Mouse (Mus musculus) spleen, postnatal 4 days (tissue): ENCODE results near the gene Surf6.
A peak's percentile ranks its signal among the peaks of the same experiment; 100 is the strongest.

Experiments used
- DNase-seq, 2 experiments: peaks; one replicate each; pipeline ENCODE4 v3.0.0; 2022; ENCODE audit warnings: low spot score in 2 of 2

The Surf6 gene

DNA sequence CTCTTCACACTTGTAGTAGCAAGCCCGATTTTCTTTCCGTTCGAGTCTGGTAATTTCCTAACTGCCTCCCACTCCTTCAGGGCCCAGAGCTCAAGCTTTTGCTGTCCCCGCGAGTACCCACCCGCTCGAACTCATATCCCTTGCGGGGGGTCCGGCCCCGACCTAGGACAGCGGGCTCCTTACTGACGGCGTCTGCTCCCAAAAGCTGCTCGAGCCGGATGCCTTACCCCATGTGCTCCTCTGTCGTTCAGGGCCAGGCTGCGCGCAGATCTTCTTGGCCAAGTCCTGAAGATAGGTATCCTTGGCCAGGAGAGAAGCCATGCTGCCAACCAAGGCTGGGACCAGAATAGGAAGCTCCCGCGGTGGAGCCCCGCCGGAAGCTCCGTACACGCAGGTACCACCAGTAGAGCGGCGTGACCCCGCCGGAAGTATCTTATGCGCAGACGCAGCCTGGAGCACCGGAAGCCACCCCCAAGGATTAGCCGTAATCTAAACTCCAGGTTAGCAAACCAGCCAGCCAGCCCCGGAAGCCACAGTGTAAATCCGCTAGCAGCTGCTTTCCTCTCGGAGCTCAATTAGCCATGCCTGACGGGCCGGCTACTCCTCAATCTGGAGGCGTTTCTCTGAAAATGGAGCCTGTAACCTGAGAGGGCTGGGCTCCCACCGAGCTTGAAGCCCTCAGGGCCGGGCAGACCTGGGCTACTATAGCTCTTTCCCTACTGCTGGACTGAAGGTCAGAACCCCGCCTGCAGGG lies at the start of gene Surf6:
Gene Surf6 (minus strand): TSS at position 413 of the 754 bp plus-strand sequence.
- peak; percentile 89 to 94 for DNase-seq

DNA sequence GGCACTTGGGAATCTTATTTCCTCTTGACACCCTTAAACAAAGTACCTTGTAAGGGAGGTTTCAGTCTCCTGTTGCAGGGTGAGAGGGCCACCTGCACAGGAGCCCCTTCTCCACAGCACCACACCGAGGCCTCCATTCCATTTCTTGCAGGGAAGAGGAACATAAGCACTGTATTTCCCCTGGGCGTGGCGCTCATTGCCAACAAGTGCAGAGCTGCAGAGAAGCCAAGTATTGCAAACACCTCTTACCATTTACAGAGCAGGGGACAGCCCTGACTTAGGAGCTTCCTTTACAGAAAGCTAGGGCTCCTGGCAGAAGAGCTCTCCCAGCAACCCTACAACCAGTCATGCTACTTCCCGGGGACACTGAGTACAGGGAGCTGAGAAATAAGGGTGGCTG lies 49.5 kb upstream of the Surf6 start:
- no peak for DNase-seq

DNA sequence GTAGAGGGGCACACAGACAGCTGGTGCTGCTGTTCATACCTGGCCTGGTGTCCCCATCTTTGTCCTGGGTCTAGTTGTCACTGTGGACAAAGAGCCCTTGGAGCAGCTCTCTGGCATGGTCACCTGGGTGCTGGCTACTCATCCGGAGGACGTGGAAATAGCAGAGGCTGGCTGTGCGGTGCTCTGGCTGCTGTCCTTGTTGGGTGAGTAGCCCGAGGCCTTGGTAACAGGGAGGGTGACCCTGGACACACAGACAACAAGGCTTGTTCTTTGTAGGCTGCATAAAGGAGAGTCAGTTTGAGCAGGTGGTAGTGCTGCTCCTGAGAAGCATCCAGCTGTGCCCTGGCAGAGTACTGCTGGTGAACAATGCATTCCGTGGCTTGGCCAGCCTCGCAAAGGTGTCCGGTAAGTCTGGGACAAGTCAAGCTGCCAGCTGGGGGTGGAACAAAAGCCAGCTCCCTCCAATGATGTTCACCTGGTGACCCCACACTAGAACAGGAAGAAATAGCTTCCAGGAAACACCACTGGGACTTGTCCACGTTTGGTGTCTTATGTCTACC lies 48.7 kb upstream of the Surf6 start:
- DNase-seq = no peak

GRCm38 (mm10) chr2:26950411-26950810 lies 47.7 kb upstream of the Surf6 start:
- no peak for DNase-seq

DNA sequence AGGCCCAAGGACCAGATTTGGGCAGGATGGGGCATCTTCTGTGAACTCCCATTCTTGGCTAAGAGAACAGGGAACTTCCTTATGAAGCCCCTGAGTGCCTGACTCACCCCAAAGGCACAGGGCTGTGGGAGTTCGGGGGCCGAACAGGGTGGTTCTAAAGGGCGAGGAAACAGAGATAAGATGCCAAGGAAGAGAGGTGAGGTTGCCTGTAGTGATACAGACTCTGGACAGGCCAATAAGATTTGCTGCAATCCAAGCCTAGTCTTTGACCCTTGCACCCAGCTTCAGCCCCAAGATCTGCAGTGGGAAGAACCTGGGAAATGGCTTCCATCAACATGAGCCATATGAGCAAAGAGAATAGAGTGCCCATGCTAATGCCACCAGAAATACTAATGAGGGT lies 40.6 kb upstream of the Surf6 start:
- no peak for DNase-seq

DNA sequence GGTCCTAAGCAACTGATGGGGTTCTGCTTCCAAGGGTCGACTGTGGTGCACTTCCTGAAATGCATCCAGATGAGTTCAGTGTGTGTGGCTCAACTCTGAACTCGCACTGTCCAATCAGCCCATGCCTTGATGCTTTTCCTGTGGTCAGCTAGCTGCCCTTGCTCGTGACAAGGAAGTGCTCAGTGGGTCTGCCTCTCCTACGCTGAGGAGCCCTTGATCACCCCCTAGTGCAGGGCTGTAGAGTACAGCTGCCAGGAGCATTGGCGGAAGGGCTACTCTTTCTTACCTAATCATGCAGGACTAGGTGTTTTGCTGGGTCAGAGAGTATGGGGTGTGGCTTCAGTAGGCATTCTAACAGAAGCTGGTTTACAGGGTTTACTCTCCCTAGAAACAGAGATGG lies 38.9 kb upstream of the Surf6 start:
- DNase-seq = peak in 1 of 2 experiments; percentile 23

GRCm38 (mm10) chr2:26936425-26936824 lies 33.7 kb upstream of the Surf6 start:
- DNase-seq = no peak

DNA sequence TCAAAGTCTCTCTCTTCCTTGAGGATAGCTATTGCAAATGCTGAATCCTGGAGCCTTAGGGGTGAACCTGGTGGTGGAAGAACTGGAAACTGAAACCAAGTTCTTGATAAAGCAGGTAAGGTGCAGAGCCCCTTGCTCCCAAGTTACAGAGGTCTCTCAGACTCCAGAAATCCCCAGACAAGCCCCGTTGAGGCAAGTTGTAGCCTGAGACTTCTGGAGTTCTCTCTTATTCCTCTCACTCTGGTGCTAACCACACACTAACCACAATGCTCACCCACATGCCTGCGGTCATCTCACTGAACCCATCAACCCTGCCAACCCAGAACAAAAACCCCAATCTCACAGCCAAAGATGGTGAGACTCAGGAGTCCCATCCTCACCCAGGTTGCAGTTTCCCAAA lies 32.6 kb upstream of the Surf6 start:
- DNase-seq = no peak

GRCm38 (mm10) chr2:26933304-26934055 lies 30.8 kb upstream of the Surf6 start, which contains the start of the genes Surf4 and Stkld1:
Gene Surf4, minus strand, starts transcription at chr2:26933928.
Gene Stkld1, plus strand, starts transcription at chr2:26934047.
- DNase-seq = peak; percentile 93 to 97

DNA sequence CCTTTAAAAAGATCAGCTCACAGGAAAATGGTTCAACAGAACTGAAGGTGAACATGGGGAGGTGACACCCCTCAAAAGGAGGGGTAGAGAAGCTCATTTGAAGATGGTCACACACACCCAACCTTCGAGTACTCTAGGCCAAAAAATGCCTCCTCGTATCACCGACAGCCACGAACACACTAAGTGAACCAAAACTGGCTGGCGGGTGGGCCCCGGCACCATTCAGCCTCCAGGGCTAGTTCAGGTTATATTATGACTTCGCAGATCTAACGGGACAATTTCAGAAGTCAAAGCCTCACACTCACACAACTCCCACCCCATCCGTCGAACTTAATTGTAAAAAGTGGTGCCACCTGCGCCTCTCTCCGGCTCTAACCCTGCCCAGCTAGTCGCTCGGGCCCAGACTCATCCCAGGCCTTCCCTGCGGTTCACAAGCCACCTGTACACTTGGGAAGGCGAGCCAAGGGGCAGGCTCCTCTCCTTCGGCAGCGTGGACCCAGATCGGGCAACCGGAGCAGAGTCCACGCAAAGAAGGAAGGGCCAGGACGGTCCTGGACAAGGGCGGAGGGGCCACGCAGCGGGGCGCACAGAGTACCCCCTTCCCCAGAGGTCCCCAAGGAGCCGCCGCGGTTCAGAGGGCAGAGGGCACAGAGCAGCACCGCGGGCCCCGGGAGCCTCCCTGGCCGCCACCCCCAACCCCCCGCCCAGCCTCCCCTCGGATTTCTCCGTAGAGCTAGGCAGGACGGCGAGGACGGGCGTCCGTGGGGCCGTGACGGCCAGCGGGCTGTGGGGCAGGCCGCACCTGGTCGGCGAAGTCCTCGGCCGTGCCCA lies 30.0 kb upstream of the Surf6 start:
- DNase-seq = peak; percentile 45 to 80

DNA sequence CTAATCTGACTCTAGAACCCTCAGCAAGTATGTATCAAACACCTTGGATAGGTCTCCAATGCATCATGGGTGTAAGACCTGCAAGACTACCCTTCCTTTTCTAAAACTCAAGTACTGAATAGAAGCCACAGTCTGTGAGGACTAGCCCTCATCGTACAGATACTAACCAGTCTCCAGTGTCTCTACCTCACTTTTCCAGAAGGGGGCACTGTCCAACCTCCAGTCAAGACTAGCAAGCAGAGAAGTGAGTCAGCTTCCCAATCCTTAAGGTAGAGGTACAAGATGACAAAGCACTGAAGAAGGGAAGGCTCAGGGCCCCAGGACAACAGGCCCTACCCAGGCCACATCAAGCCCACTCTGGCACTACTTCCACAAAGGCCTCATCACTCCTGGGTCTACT lies 27.7 kb upstream of the Surf6 start:
- DNase-seq = peak; percentile 78 to 88

DNA sequence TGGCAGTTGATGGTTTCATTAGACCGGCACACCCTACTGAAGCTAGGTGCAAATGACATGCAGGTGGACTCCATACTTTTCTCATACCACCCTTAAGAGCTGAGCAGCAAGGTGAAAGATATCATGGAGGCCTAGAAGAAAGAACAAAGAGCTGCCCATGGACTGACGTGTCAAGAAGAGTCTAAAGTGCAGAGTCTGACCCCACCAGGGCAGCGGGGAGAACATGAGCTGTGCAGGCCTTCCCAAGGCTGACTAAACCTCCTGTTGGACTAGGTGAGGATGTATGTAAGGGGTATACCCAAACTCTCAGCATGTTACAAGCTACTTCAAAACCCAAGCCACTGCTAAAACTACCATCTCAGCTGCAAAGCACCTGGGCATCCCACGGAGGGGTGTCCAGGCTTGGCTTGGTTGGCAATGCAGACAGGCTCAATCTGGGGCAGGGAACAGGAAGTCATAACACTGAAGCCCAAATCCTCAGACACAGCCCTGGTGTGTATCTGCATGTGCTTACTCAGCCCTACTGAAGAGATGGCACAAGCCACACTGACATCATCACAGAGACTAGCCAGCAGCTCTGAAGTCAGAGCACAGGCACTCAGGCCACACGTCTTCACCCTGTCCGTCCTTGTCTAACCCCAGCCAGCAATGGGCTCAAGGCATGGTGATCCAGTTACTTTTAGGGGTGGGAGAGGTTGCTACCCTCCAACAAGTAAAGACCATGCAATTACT lies 25.2 kb upstream of the Surf6 start:
- DNase-seq = no peak

DNA sequence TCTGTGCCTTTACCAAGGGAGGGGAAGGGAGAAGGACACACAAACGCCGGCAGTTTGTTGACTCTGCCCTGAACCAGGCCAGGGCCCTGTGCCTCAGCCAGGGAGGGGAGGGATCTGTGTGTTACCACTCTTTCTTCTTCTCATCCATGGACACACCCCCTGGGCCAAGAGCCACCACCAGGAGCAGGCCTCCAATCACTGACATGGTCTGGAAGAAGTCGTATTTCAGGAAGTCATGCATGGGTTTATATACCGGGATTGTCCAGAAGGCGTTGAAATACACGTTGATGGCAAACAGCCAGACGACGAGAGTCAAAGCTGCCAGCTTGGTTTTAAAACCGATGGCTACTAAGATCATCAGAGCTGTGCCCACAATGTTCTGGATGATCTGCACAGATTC lies 19.1 kb upstream of the Surf6 start:
- DNase-seq = no peak

GRCm38 (mm10) chr2:26920190-26920855 lies 17.6 kb upstream of the Surf6 start:
- no peak for DNase-seq

- no peak for DNase-seq
Observed at GRCm38 (mm10) chr2:26919684-26920083, 17.0 kb upstream of the Surf6 start.

GRCm38 (mm10) chr2:26916738-26917137 lies 14.1 kb upstream of the Surf6 start:
- no peak for DNase-seq

DNA sequence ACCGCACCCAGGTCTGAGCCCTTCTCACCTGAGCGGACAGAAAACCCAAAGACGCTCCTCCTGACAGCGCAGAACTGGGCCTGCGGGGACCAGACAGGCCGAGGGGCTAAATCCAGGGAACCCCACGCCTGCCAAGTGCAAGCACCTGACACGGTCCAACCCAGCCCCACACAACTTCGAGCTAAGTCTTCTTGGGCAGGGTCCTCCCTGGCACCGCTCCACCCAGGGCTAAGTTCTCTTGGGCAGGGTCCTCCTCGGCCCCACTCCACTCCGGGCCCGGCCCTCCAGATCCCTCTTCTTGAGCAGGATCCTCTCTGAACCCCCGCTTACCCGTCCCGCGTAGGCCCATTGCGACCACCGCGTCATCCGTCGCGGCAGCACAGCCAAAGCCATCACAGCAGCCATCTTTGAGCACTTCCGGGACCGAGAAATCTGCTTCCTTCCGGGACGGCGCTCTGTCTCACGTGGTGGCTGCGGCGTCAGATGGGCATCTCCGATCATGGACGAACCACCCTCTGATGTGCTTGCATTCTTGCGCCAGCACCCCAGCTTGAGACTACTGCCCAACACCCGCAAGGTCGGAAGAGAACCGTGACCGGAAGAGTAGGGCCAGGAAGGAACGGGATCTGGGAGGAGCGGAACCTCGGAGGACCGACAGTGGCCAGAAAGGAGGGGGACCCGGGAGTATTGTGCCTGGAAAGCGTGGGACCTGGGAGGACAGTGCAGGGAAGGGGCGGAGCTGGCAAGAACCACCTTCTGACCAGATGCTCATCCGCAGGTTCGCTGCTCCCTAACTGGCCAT lies 13.4 kb upstream of the Surf6 start, which contains the start of the genes Surf2 and Surf1:
Gene Surf2 (plus strand): TSS at position 441 of the 802 bp plus-strand sequence.
Gene Surf1 (minus strand): TSS at position 604 of the 802 bp plus-strand sequence.
- DNase-seq = peak; percentile 72 to 86

DNA sequence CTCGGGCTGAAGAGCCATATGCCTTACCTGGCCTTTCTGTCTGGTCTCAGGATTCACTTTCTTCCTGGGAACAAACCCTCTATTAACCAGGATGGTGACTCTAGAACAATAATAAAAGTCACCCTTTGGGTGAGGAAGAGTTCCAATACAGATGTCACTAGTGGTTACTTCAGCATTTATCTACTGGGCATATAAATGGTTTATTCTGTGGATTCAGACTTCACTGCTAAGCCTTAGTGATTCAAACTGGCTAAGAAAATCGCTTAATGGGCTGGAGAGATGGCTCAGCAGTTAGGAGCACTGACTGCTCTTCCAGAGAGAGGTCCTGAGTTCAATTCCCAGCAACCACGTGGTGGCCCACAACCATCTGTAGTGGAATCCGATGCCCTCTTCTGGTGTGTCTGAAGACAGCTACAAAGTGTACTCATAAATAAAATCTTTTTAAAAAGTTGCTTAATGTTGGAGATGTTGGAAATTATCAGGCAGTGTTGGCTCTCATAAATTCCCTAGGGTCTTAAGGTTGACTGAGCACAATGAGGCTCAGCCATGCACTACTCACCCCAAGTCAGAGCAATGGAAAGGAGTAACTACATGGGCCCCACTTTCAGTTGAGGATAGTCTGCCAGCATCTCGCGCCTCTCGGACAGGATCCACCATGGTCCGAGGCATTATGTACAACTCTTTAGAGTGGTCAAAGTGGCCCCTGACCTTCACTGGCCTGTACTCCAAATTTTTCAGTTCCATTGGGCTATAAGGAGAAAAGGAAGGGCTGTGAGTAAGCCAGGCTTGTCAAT lies 11.7 kb upstream of the Surf6 start:
- DNase-seq = no peak
